Mouse (Mus musculus): Measurements from ENCODE around the gene Tnfsf11. TPM values are rescaled to one million over a fixed set of nuclear protein-coding genes. Genes with fewer than 3 reads are reported as not detected.
A peak's percentile ranks its signal among the peaks of the same experiment; 100 is the strongest.

Gene Tnfsf11
- polyA plus RNA-seq, 1 experiment from 2014 or later: 0.29 TPM

DNA sequence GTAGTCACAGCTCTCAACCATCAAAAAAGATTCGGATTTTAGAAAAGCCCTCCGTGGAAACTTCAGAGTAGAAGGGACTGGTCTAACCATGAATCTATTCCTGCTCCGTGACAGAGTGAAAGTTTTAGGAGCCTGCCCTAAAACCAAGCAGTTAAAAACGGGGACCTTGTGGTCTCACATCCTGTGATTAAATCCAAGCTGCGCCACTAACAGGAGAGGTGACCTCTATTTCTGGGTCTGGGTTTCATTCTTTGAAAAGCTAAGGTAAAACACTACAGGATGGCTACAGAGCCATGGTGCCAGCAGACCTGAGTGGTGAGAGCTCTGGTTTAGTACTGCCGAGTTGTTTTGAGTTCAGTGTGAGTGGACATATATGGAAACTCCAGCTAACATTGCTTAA, 12.4 kb upstream of the Tnfsf11 start:
- TF ChIP-seq CTCF (IDR thresholded peaks at IDR 0.05; ENCODE audit: low read depth): no peak
- WGBS: 80% methylated on average over 6 of the region's 6 CpGs

DNA sequence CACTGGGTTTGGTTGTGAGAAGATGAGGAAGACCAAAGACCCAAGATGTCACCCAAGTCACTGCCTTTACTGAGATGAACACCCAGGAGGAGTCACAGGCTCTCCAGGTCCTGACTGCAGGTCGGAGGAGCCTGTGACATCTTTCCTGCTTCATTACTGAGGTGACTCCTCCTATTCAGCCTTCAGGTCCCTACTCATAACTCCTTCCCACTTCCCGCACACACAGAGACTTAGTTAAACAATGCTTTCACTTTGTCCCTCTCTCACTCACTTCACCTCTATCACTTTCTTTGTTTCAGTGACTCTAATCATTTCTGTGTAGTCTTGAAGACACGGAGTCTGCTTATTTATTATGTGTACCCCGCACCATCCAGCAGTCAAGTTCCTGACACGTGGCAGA, 11.7 kb upstream of the Tnfsf11 start:
- no peak for TF ChIP-seq CTCF (IDR thresholded peaks at IDR 0.05; ENCODE audit: low read depth)
- Histone ChIP-seq H3K4me1 (ENCODE audit: insufficient read depth) (no peaks in the 10 kb centered on the region), H3K9me3 (ENCODE audit: low read depth, low read length) (no peaks in the 10 kb centered on the region), H3K4me2 (no peak overlapping the region), H3K9ac (no peak overlapping the region), H3K27me3 (ENCODE audit: insufficient read depth, low read length) (no peaks in the 10 kb centered on the region), H3K27ac (ENCODE audit: low read depth) (no peak overlapping the region), H3K4me3 (ENCODE audit: low read depth, low read length) (no peak overlapping the region), H3K36me3 (ENCODE audit: insufficient read depth) (no peaks in the 10 kb centered on the region)
- no peak for ATAC-seq (ENCODE audit: insufficient read depth)
- no peak for DNase-seq
- 48% methylated on average over 5 of the region's 5 CpGs for WGBS

More for the DNA sequence above, 12.4 kb upstream of the Tnfsf11 start:
- no peaks in the 10 kb centered on the region for H3K36me3 ChIP-seq (ENCODE audit: insufficient read depth)
- no peak overlapping the region for H3K4me3 ChIP-seq (ENCODE audit: low read depth, low read length)
- no peaks in the 10 kb centered on the region for H3K4me1 ChIP-seq (ENCODE audit: insufficient read depth)
- no peak overlapping the region for H3K4me2 ChIP-seq
- DNase-seq (no peak), ATAC-seq (ENCODE audit: insufficient read depth) (no peak)
- H3K9ac ChIP-seq: no peak overlapping the region
- H3K27ac ChIP-seq (ENCODE audit: low read depth): no peak overlapping the region
- H3K9me3 ChIP-seq (ENCODE audit: low read depth, low read length): no peaks in the 10 kb centered on the region
- H3K27me3 ChIP-seq (ENCODE audit: insufficient read depth, low read length): no peaks in the 10 kb centered on the region

- Histone ChIP-seq H3K4me1 (ENCODE audit: insufficient read depth) (no peaks in the 10 kb centered on the region), H3K27me3 (ENCODE audit: insufficient read depth, low read length) (no peaks in the 10 kb centered on the region), H3K4me3 (ENCODE audit: low read depth, low read length) (no peak overlapping the region), H3K9ac (no peak overlapping the region), H3K27ac (ENCODE audit: low read depth) (no peak overlapping the region), H3K36me3 (ENCODE audit: insufficient read depth) (no peaks in the 10 kb centered on the region), H3K4me2 (no peak overlapping the region), H3K9me3 (ENCODE audit: low read depth, low read length) (no peaks in the 10 kb centered on the region)
- 51% methylated on average over 3 of the region's 3 CpGs for WGBS
- ATAC-seq (ENCODE audit: insufficient read depth) (no peak), DNase-seq (no peak)
- no peak for TF ChIP-seq CTCF (IDR thresholded peaks at IDR 0.05; ENCODE audit: low read depth)
These were observed 11.2 kb upstream of the Tnfsf11 start for GRCm38 (mm10) chr14:78319000-78319399.

DNA sequence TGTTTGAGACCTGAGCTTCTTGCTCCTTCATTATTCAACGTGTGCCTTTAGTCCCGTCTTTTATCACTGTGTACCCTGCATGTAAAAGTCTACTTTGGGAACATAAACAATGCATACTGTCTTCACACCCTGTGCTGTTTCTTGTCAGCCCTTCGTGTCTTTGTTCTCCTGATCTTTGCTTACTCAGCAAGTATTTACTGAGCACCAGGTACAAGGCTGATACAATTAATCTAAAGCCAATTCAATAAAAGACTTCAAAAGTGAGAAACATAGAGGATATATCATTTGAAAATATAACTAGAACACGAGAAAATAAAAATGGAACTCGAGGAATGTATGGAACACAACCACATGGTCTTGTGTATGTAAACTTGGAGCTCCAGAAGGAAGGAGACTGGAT, 9.8 kb upstream of the Tnfsf11 start:
- ATAC-seq (ENCODE audit: insufficient read depth): no peak
- H3K27me3 ChIP-seq (ENCODE audit: insufficient read depth, low read length): no peaks in the 10 kb centered on the region
- 66% methylated on average over 5 of the region's 5 CpGs for WGBS
- no peak overlapping the region for H3K4me2 ChIP-seq
- H3K9ac ChIP-seq: no peak overlapping the region
- no peaks in the 10 kb centered on the region for H3K9me3 ChIP-seq (ENCODE audit: low read depth, low read length)
- no peak for TF ChIP-seq CTCF (IDR thresholded peaks at IDR 0.05; ENCODE audit: low read depth)
- H3K36me3 ChIP-seq (ENCODE audit: insufficient read depth): no peaks in the 10 kb centered on the region
- no peak for DNase-seq
- H3K4me1 ChIP-seq (ENCODE audit: insufficient read depth): no peaks in the 10 kb centered on the region
- H3K27ac ChIP-seq (ENCODE audit: low read depth): no peak overlapping the region
- no peak overlapping the region for H3K4me3 ChIP-seq (ENCODE audit: low read depth, low read length)

DNA sequence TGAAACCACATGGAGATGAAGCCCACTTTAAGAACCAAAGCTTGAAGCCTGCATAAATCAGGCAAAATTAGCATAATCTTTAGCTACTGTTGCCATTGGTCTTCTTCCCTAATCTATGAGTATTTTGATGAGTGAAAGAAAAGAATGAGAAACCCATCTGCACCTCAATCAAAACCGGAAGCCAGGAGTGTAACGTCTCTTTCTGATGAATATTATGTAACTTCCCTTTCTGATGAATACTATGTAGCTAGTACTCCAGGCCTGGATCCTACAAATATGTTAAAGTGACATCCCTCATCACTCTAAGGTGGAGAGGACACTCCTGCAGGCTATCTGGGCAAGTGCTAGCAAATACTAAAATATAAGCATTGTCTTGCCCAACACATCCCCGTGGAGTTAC, 6.9 kb downstream of the Tnfsf11 start:
- H3K4me3 ChIP-seq (ENCODE audit: low read depth, low read length): no peak overlapping the region
- no peak for TF ChIP-seq CTCF (IDR thresholded peaks at IDR 0.05; ENCODE audit: low read depth)

GRCm38 (mm10) chr14:78292687-78293086, 15.2 kb downstream of the Tnfsf11 start:
- Histone ChIP-seq H3K4me3 (ENCODE audit: low read depth, low read length) (no peak overlapping the region), H3K4me1 (ENCODE audit: insufficient read depth) (no peaks in the 10 kb centered on the region), H3K4me2 (no peak overlapping the region), H3K36me3 (ENCODE audit: insufficient read depth) (no peaks in the 10 kb centered on the region), H3K9me3 (ENCODE audit: low read depth, low read length) (no peaks in the 10 kb centered on the region), H3K27me3 (ENCODE audit: insufficient read depth, low read length) (no peaks in the 10 kb centered on the region), H3K9ac (no peak overlapping the region), H3K27ac (ENCODE audit: low read depth) (no peak overlapping the region)
- DNase-seq (no peak), ATAC-seq (ENCODE audit: insufficient read depth) (no peak)
- WGBS: 84% methylated on average over 7 of the region's 7 CpGs
- TF ChIP-seq CTCF (IDR thresholded peaks at IDR 0.05; ENCODE audit: low read depth): 0 out of 2 replicates have a peak, but pooled peaks have one; percentile 23

More for the DNA sequence above, 6.9 kb downstream of the Tnfsf11 start:
- Histone ChIP-seq H3K36me3 (ENCODE audit: insufficient read depth) (no peaks in the 10 kb centered on the region), H3K9me3 (ENCODE audit: low read depth, low read length) (no peaks in the 10 kb centered on the region), H3K27ac (ENCODE audit: low read depth) (no peak overlapping the region), H3K9ac (no peak overlapping the region), H3K4me1 (ENCODE audit: insufficient read depth) (no peaks in the 10 kb centered on the region), H3K4me2 (no peak overlapping the region), H3K27me3 (ENCODE audit: insufficient read depth, low read length) (no peaks in the 10 kb centered on the region)
- DNase-seq: no peak
- WGBS: 78% methylated on average over 3 of the region's 3 CpGs
- no peak for ATAC-seq (ENCODE audit: insufficient read depth)

DNA sequence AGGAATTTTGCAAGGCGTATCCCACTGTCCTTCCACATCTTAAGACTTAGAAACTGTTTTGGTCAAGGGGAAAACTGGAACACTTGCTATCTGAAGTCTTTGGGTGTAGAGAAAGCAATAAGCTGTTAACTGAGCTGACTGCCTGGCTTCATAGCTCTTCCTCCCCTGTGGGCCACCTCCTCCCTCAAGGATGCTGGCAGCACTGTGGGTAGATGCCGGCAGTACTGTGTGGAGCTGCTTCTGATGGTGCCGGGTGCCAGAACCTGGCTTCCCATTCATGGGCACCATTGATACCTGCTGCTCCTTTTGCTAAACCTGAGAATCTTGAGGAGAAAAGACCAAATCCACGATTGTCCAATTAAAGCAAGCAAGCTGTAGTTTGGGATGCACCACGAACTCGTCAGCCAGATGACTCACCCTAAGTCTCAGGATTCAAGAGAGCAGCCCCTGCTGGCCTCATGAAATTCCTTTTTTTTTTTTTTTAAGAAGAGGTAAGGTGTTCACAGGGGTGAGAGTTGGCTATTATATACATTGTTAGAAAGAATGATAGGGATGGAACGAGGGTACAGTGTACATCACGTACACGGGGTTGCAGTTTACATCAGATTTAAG, 17.8 kb downstream of the Tnfsf11 start:
- Histone ChIP-seq H3K4me3 (ENCODE audit: low read depth, low read length) (no peak overlapping the region), H3K27ac (ENCODE audit: low read depth) (no peak overlapping the region), H3K36me3 (ENCODE audit: insufficient read depth) (no peaks in the 10 kb centered on the region), H3K9ac (no peak overlapping the region), H3K27me3 (ENCODE audit: insufficient read depth, low read length) (no peaks in the 10 kb centered on the region), H3K4me1 (ENCODE audit: insufficient read depth) (no peaks in the 10 kb centered on the region), H3K4me2 (no peak overlapping the region), H3K9me3 (ENCODE audit: low read depth, low read length) (no peaks in the 10 kb centered on the region)
- DNase-seq (no peak), ATAC-seq (ENCODE audit: insufficient read depth) (no peak)
- 72% methylated on average over 9 of the region's 9 CpGs for WGBS
- TF ChIP-seq CTCF (IDR thresholded peaks at IDR 0.05; ENCODE audit: low read depth): no peak

Measured in lung, embryonic 14.5 days (tissue).